Mouse (Mus musculus): ENCODE results near the gene Chrm3.

Gene Chrm3

DNA sequence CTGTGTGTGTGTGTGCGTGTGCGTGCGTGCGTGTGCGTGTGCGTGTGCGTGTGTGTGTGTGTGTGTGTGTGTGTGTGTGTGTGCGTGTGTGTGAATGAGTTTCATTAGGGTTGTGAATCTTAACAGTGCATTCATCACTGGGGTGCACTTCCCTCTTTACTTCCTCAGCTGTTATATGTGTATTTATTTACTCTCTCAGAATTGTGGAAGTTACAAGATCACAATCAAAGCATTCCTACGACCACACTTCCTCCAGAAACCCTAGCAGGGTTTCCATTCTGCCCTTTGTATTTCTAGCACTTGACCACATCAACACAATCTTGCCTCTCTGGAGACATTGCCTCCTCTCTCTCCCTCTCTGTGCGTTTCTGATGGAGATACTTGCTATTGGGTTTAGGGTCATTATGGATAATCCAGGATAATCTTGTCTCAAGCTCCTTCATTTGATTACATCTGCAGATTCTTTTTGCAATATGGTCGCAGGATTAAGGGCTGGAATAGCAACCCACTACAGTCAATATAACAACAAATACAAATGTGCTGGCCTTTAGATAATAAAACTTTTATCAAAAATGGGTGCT is 465.5 kb downstream of the Chrm3 start:
- no peak for DNase-seq (ENCODE audit: low spot score in 2 of 2)

DNA sequence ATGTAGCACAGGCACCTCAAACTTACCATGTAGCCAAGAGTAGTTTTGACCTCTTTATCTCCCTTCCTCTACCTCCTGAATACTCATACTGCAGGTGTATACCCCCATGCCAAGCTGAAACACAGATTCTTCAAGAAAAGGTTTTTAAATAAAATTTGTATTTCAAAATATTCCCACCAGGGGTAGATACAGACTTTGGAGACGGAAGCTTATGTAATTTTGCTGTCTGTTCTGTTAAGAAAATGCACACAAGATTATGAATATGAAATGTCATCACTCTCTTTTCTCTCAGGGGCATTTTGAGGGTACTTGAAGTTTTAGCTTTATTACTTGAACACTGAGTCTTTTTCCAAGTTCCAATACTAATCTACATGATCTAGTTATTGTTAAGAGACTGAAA is 469.6 kb downstream of the Chrm3 start:
- no peak for DNase-seq (ENCODE audit: low spot score in 2 of 2)

DNA sequence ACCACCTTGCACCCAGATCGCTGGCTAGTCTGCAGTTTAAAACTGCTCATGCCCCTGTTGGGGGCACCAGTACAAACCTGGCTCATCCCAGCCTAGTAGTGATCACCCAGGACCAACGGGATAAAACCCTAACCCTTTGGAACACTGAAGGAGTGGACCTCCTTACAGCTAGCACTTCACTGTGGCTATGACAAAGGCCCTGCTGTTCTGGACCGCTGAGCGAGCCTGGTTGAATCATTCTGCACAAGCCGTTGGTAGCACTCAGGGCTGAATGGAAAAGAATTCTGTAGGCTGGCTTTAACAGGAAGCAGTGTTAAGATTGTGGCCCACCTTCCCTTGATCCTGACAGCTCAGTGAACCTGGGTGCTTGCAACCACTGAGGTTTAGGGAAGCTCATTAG is 470.2 kb downstream of the Chrm3 start:
- DNase-seq (ENCODE audit: low spot score in 2 of 2): no peak

DNA sequence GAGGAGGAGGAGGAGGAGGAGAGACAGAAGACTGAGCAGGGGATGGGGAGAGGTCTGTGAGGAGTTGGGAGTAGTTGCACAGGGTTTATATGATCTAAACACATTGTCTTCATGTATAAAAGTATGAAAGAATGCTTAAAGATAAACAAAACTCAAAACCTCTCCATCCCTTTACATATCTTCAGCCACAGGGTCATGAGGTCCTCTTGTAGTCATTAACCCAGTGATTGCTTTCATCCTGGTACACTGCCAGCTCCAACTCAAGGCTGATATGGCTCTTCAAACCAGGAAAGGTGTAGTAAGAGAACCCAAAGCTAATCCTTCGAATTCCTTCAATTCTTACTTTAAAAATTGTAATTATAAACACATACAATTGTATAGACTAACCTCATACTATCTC is 470.7 kb downstream of the Chrm3 start:
- no peak for DNase-seq (ENCODE audit: low spot score in 2 of 2)

DNA sequence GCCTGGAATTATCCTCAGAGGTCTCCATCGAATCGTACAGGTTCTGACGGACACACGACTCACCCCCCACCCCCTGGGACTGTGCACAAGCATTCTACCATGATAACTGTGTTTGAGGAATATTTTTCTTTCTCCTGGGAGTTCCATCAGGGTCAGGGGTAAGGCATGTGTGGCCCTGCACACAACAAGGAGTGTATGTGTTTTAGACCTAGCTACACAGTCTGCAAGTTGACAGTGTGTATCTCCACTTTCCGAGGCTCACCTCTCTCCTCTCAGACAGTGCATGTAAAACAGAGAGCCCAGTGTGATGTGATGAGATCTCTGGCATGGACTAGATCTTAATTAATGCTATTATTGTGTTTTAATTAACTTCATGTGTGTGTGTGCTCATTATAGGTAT is 472.4 kb downstream of the Chrm3 start:
- DNase-seq (ENCODE audit: low spot score in 2 of 2): no peak

DNA sequence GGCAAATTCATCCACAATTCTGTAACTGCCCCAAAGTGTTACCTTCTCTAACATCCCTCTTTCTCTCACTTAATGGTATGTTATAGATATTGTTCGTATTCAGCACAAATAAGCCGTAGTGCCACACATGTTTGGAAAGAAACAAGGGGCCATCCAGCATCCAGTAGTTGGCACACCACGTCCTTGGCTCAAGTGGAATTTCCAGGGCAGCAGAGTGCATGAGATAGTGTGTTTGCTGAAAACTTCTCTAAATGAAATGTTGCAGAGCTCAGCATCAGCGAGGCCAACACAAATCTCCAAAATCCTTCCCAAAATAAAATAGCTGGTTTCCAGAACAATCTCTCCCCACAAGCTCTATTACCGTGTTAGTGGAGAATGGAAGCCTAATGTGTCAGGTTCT is 473.4 kb downstream of the Chrm3 start:
- no peak for DNase-seq (ENCODE audit: low spot score in 2 of 2)

DNA sequence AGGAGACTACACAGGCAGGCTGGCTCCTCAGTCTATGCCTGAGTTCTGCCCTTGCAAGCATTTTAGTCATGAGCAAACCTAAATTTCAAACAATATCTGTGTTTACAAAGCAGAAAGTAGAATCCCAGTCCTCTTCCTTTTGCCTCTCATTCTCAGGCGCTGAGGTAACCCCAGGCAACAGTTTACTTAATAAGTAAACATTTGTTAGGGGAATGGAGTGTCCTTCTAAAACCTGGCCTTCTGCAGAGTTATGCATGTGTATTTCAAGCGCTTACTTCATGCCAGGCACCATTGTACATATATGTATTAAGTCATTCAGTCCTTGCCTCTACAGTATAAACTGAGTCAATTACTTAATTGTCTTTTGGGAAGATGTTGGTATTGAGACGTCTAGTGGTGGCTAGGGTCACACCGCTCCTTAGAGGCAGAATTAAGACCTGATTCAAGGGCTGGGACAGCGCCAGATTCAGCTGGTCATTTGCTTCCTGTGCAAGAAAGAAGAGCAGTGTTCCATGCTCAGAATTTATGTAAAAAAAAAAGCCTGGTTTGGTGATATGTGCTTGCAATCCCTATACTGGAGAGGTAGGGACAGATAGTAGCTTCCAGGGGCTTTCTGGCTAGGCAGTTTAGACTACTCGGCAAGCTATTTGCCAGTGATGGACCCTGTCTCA is 474.0 kb downstream of the Chrm3 start:
- no peak for DNase-seq (ENCODE audit: low spot score in 2 of 2)

DNA sequence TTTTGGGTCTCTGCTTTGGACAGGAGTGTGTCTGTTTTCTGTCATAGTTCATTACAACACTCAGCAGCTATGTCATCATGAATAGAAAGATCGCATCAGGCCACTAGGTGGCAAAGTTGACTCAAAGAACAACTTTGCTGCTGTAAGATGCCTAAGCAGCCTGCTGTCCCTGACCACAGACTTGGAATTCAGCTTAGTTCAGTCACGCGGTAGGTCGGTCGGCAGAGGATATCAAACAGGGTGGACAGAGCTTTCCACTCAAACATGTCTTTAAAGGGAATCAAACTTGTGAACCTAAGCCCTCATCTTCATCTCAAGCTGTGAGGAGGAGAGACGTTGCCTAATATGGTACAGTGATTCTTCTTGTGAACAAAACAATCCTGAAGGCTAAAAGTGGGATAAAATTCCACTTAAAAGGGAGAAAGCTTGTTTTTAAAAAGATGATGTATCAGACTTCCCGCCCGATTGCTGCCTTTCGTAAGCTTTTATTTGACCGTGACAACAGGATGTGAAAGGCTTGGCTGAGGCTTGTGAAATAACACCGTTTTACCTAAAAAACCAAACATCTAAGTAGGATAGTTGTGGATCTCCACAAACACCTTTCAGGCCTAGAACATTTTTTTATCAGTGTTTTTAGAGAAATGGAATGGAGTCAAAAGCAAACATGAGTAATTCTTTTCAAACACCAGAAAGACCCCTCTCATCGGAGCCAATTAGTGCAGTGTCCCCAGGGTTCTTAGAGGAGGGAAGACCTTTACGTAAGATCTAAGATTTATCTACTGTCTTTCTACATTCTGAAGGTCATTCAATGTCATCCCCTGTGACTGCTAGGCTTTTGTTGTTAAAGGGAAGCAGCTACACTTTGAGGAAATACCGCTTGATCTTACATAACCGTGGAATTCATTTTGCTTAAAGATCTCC is 478.0 kb downstream of the Chrm3 start:
- peak; percentile 8 to 47 for DNase-seq (ENCODE audit: low spot score in 2 of 2)

DNA sequence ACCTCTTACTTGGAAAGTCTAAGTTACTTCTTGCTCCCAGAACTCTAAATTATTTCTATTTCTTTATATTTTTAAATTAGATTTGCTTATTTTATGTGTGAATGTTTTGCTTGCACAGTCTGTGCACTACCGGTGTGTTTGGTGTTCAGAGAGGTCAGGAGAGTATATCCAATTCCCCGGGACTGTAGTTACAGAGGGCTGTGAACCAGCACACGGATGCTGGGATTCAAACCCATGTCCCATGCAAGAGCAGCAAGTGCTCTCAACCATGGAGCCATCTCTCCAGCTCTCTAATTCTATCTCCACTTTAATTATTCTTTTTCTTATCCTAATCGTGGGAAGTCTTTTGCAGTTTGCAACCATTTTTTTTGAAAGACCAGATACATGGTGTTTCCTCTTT is 478.7 kb downstream of the Chrm3 start:
- DNase-seq (ENCODE audit: low spot score in 2 of 2): no peak

DNA sequence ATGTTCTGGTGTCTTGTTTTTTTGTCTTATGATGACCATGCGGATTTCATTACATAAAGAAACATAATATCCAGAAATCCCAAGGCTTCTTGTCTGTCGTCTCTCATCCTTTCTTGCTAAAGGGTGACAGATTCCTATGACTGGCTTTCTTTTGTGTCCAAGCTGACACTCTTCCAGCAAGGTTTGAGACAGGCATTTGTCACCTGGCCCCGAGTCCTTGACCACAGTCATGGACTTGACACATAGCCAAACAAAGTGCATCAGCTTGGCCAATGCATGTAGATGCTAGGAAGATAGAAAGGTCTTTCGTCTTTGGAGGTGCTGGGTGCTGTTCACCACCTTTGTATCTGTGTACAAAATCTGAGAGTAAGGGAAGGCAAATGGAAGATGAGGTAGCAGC is 480.2 kb downstream of the Chrm3 start:
- DNase-seq (ENCODE audit: low spot score in 2 of 2): no peak

DNA sequence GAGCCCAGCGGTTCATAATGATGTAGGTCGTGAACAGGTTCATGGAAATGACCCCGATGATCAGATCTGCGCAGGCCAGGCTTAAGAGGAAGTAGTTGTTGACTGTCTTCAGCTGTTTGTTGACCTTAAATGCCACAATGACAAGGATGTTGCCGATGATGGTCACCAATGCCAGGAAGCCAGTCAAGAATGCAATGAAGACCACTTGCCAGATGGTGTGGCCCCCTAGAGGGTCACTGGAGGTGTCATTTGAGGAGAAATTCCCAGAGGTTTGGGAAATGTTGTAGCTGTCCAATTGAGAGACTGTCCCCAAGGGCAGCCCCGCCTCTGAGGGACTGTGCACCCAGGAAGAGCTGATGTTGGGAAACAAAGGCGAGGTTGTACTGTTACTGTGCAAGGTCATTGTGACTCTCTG is 482.0 kb downstream of the Chrm3 start:
- DNase-seq (ENCODE audit: low spot score in 2 of 2): no peak

DNA sequence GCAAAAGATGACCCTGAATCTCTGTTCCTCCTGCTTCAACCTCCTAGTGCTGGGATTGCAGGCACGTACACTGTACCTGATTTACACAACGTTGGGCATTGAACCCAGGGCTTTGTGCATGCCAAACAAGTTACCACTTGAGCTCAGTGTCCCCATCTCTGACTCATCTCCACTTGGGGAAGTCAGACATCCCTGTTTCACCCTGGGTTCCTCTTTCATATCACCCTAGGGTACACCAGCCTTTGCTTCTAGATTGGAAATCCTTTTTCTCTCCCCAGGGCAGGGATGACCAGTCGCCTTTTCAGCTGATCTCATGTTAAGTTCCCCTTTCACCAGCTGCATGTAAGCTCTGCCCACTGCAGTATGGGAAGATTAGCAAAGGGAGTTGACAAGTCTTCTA is 487.3 kb downstream of the Chrm3 start:
- no peak for DNase-seq (ENCODE audit: low spot score in 2 of 2)

DNA sequence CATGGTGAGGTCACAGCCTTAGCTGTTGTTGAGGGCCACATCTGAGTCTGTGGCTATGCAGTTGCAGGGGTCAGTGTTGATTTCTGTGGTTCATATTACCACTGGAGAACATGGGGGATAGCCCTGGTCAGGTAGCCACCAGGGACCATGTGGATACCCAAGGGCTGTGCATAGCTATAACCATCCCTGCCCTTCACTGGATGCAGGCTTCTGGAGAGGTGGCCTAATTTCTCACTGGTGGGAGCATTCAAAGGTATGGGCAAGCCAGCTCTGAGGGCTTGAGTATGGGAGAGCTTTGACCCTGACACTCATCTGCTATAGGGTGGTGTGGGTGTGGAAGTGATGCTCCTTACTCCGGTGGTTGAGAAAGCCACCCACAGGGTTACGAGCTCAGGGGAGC is 494.5 kb downstream of the Chrm3 start:
- no peak for DNase-seq (ENCODE audit: low spot score in 2 of 2)

DNA sequence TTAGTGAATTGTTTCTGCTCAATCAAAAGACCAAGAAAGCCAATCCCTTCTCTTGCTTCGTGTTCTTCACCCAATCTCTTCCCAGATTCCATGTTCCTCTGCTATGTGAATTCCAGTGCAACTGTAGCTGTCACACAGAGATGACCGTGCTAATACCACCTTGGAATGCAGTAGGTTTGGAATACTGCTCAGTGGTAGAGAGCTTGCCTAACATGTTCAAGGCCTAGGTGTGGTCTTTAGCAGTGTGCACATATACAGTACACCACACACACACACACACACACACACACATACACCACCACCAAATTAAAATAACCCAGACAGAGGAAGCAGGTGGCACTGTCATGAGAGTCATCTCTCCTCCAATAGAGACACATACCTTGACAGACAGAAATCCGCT is 513.1 kb downstream of the Chrm3 start:
- no peak for DNase-seq (ENCODE audit: low spot score in 2 of 2)

DNA sequence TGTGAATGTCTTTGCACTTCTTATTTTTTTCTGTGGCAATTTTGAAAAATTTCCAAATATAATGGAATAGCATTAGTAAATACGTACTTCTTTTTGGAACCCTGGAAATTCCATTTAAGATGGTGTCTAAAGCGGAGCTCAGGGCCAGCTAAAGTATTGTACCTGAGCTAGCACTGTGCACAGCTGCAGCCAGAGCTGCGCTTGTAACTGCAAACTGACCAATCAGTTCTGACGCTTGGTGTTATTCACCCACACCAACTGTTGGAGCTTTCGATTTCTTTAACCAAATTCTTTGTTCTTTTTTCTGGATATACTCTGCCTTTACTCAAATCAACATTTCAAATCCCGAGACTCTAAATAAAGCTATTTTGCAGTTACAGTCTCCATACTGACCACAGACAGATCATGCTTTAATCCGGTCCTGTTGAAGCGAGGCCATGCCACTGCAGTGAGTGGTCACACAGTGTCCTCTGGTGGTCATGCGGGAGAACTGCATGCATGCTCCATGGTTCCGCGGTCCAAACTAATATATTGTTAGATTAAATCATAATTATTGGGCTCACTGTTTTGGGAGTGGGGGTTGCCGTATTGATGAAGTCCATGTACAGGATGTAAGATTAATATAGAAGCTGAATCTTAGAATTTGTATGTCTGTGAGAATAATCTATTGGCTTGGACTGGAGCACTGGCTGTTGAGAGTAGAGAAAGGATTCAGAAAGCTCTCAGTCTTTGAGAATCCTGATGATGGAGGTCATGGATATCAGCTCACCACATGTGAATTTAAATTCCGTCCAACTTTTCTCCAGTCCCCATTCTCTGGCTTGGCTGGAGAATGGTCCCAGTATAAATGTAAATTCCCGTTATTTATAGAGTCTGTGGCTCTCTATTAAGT is 513.9 kb downstream of the Chrm3 start:
- DNase-seq (ENCODE audit: low spot score in 2 of 2): peak in 1 of 2 experiments; percentile 42

DNA sequence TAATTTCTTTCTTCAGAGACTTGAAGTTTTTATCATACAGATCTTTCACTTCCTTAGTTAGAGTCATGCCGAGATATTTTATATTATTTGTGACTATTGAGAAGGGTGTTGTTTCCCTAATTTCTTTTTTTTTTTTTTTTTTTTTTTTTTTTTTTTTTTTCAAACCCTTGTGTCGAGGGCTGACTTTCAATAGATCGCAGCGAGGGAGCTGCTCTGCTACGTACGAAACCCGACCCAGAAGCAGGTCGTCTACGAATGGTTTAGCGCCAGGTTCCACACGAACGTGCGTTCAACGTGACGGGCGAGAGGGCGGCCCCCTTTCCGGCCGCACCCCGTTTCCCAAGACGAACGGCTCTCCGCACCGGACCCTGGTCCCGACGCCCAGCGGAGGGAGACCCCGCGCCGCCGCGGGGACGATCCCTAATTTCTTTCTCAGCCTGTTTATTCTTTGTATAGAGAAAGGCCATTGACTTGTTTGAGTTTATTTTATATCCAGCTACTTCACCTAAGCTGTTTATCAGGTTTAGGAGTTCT is 526.4 kb downstream of the Chrm3 start:
- DNase-seq (ENCODE audit: low spot score in 2 of 2): peak; percentile 46 to 82

DNA sequence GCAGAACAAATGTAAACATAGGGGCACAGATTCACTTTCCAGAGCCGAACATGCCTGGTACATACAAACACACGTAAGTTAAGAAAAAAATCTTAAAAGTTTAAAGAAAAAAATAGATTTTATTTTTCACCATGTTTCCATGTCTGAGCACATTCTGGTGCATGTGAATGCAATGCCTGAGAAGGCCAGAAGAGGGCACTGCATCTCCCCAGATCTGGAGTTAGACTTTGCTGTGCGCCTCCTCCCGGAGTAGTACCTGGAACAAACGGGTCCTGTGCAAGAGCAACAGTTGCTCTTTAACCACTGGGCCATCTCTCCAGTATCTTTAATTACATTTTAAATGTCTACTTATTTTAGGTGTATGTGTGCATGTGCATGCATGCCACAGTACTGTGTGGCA is 534.4 kb downstream of the Chrm3 start:
- DNase-seq (ENCODE audit: low spot score in 2 of 2): peak; percentile 19 to 35
